Mouse (Mus musculus) thymus, adult 2 months (tissue): ENCODE results near the gene Gcnt1. TPM values are rescaled to one million over a fixed set of nuclear protein-coding genes. Genes with fewer than 3 reads are reported as not detected.

ENCODE experiments used
- DNase-seq: peaks from one replicate; pipeline ENCODE4 v3.0.0; 2021
- H3K27ac ChIP-seq: fragments of 200-500 bp; 2 replicates; pipeline ENCODE4 v1.5.1; 2012; ENCODE audit warnings: low read length, control low read depth; ENCODE audit not compliant: control insufficient read depth, insufficient read depth
- H3K27me3 ChIP-seq: fragments of 200-500 bp; 2 replicates; pipeline ENCODE4 v1.6.1; 2012; ENCODE audit warnings: mild to moderate bottlenecking, low read length, moderate library complexity, mixed read lengths; ENCODE audit not compliant: control insufficient read depth, insufficient read depth
- H3K36me3 ChIP-seq: fragments of 200-500 bp; 2 replicates; pipeline ENCODE4 v1.6.1; 2012; ENCODE audit warnings: mild to moderate bottlenecking, low read length, moderate library complexity; ENCODE audit not compliant: control insufficient read depth, insufficient read depth
- H3K4me1 ChIP-seq: fragments of 200-500 bp; replicated peaks from 2 replicates; pipeline ENCODE4 v1.6.1; 2012; ENCODE audit warnings: low read length; ENCODE audit not compliant: control insufficient read depth, insufficient read depth
- H3K4me3 ChIP-seq: fragments of 200-500 bp; 2 replicates; pipeline ENCODE4 v1.5.1; 2012; ENCODE audit warnings: mild to moderate bottlenecking, low read length, control low read depth, moderate library complexity; ENCODE audit not compliant: control insufficient read depth, insufficient read depth
- CTCF ChIP-seq: fragments of 200-500 bp; IDR thresholded peaks from 2 replicates; pipeline ENCODE4 v1.5.1; 2012; ENCODE audit warnings: mild to moderate bottlenecking, control low read depth, low read length, moderate library complexity, borderline replicate concordance; ENCODE audit not compliant: control insufficient read depth, poor library complexity, insufficient read depth; ENCODE audit errors: extremely low read depth
- POLR2A ChIP-seq: fragments of 200-500 bp; IDR thresholded peaks from 2 replicates; pipeline ENCODE4 v1.6.1; 2012; ENCODE audit warnings: mild to moderate bottlenecking, low read length, control low read depth, moderate library complexity; ENCODE audit not compliant: control insufficient read depth, poor library complexity, insufficient read depth; ENCODE audit errors: extremely low read depth
- WGBS: fragments of 180-500 bp; shearing (Covaris S2); methylation state at CpG from one replicate; pipeline ENCODE4 v1.1.7; 2018; 5-methylcytosine and 5-hydroxymethylcytosine counted together
- polyA plus RNA-seq: library from polyadenylated mRNA; depleted of rRNA; stranded (reverse); fragments of >200 nt; gene quantifications from 2 replicates; pipeline ENCODE4 v1.2.3, GENCODE M21; 2012

The Gcnt1 gene
- polyA plus RNA-seq, 1 experiment: 3.0 TPM

DNA sequence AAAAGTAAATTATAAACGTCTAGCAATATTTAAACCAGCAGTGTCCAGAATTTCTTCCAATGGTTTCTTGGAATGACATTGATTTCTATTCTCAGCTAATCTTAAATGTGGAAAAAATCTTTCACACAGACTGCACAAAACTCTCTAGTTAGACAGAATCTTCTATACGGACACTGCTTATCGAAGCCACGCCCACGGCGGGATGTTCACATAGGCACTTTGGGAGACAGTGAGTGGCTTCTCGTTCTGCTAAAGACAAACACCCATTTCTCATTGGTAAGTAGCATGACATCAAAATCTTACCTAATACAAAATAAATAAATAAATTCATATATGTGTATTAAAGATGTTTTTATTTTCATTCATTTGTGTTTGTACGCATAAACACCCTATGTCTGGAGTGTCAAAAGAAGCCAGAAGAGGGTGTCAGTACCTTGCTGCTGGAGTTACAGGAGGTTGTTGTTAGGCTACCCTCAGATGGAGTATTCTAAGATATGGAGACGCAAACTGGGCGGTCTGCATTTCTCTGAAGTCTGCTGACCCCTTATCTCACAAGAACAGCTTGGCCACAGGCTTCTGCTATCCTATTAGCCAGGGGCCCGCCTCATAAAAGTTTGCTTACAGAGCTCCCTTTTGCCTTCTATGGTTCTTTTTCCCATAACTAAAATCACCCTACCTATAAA, 49.5 kb downstream of the Gcnt1 start:
- no peak overlapping the region for H3K27ac ChIP-seq
- no peak overlapping the region for H3K4me3 ChIP-seq
- peaks cover 2% of the 10 kb centered on the region for H3K4me1 ChIP-seq
- H3K27me3 ChIP-seq: no peaks in the 10 kb centered on the region
- WGBS: 91% methylated on average over 11 of the region's 11 CpGs
- TF ChIP-seq POLR2A: no peak
- TF ChIP-seq CTCF: no peak
- H3K36me3 ChIP-seq: no peaks in the 10 kb centered on the region
- no peak for DNase-seq

- TF ChIP-seq CTCF: no peak
- no peak for TF ChIP-seq POLR2A
- Histone ChIP-seq H3K27me3 (no peaks in the 10 kb centered on the region), H3K36me3 (no peaks in the 10 kb centered on the region), H3K4me1 (peaks cover 2% of the 10 kb centered on the region), H3K4me3 (no peak overlapping the region), H3K27ac (no peak overlapping the region)
- WGBS: 74% methylated on average over 4 of the region's 4 CpGs
- DNase-seq: no peak
Measured at GRCm38 (mm10) chr19:17319770-17320169, 52.9 kb downstream of the Gcnt1 start.

- Histone ChIP-seq H3K36me3 (no peaks in the 10 kb centered on the region), H3K27me3 (no peaks in the 10 kb centered on the region), H3K27ac (no peak overlapping the region), H3K4me3 (no peak overlapping the region), H3K4me1 (peaks cover 2% of the 10 kb centered on the region)
- TF ChIP-seq POLR2A: no peak
- 42% methylated on average over 3 of the region's 3 CpGs for WGBS
- no peak for DNase-seq
Measured at GRCm38 (mm10) chr19:17318733-17319132, 53.9 kb downstream of the Gcnt1 start.

- TF ChIP-seq CTCF: no peak
- TF ChIP-seq POLR2A: no peak
- Histone ChIP-seq H3K4me3 (no peak overlapping the region), H3K27me3 (no peaks in the 10 kb centered on the region), H3K36me3 (no peaks in the 10 kb centered on the region), H3K27ac (no peak overlapping the region), H3K4me1 (no peaks in the 10 kb centered on the region)
- 100% methylated on average over 2 of the region's 2 CpGs for WGBS
- DNase-seq: no peak
Measured at GRCm38 (mm10) chr19:17316311-17317003, 56.2 kb downstream of the Gcnt1 start.

DNA sequence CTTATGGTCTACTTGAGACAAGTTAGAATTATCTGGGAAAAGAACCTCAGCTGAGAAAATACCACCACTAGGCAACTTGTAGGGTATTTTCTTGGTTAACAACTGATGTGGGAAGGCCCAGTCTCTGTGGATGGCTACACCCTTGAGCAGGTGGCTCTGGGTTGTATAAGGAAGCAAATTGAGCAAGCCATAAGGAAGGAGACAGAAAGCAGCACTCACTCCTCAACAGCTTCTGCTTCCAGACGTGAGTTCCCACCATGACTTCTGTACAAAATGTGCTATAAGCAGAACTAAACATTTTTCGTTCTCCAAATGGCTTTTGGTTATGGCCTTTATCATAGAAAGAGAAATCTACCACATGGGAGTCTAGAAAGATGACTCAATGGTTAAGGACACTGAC, 58.2 kb downstream of the Gcnt1 start:
- Histone ChIP-seq H3K27ac (no peak overlapping the region), H3K4me3 (no peak overlapping the region), H3K27me3 (no peaks in the 10 kb centered on the region), H3K36me3 (no peaks in the 10 kb centered on the region), H3K4me1 (no peaks in the 10 kb centered on the region)
- no peak for DNase-seq
- TF ChIP-seq POLR2A (no peak), CTCF (no peak)
- WGBS: 72% methylated on average over 2 of the region's 2 CpGs

DNA sequence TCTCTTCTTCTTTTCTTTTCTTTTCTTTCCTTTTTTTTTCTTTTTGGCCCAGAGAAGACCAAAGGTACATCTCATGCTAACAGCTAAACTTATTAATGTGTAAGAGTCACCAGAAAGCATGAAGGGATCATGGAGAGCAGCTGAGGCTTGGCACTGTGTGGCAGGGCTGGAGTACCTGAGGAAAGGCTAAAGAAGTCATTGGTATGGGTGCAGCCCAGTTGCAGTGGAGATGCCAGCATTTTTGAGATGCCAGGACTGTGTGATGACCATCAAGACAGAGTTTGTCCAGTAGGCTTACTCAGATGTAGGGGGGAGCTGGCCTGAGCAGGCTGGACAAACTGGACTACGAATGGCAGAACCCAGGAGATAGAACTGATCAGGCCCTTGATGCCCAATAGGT, 58.9 kb downstream of the Gcnt1 start:
- TF ChIP-seq CTCF (no peak), POLR2A (no peak)
- no peaks in the 10 kb centered on the region for H3K27me3 ChIP-seq
- H3K27ac ChIP-seq: no peak overlapping the region
- 87% methylated on average over 1 of the region's 1 CpGs for WGBS
- no peak for DNase-seq
- no peak overlapping the region for H3K4me3 ChIP-seq
- no peaks in the 10 kb centered on the region for H3K4me1 ChIP-seq
- no peaks in the 10 kb centered on the region for H3K36me3 ChIP-seq
